Mouse (Mus musculus): ENCODE measurements around the gene Gm10644.

GRCm38 (mm10) chr8:83942446-83942845 is 12.6 kb downstream of the Gm10644 start:
- TF ChIP-seq POLR2A (IDR thresholded peaks at IDR 0.05; ENCODE audit: borderline replicate concordance, extremely low read depth, insufficient read depth, insufficient read length, poor library complexity, severe bottlenecking): no peak
- TF ChIP-seq CTCF (IDR thresholded peaks at IDR 0.05; ENCODE audit: borderline replicate concordance, extremely low read depth, insufficient read depth, insufficient read length): no peak
